Mouse (Mus musculus) hindbrain, embryonic 15.5 days (tissue): ENCODE data around the gene Mdga1. TPM values are rescaled to one million over a fixed set of nuclear protein-coding genes. Genes with fewer than 3 reads are reported as not detected.

Experiments used
- ATAC-seq: fragments of 200-750 bp; cut with Nextera tagmentation; 2 replicates; pipeline ENCODE4 v1.8.0; 2017; ENCODE audit warnings: low read depth, moderate number of reproducible peaks, moderate TSS enrichment; ENCODE audit not compliant: low FRiP score
- H3K27ac ChIP-seq: fragments of 300-500 bp; sonication (generic); replicated peaks from 2 replicates; pipeline ENCODE4 v1.5.1; 2015; ENCODE audit warnings: mild to moderate bottlenecking, inconsistent platforms
- H3K27me3 ChIP-seq: fragments of 300-500 bp; sonication (generic); 2 replicates; pipeline ENCODE4 v1.6.1; 2015; ENCODE audit warnings: control low read depth, inconsistent platforms
- H3K36me3 ChIP-seq: fragments of 300-500 bp; sonication (generic); 2 replicates; pipeline ENCODE4 v1.6.1; 2015; ENCODE audit warnings: control low read depth, inconsistent platforms
- H3K4me1 ChIP-seq: fragments of 300-500 bp; sonication (generic); replicated peaks from 2 replicates; pipeline ENCODE4 v1.6.1; 2015; ENCODE audit warnings: control low read depth, inconsistent platforms
- H3K4me2 ChIP-seq: fragments of 300-500 bp; sonication (generic); 2 replicates; pipeline ENCODE4 v1.6.1; 2015; ENCODE audit warnings: moderate library complexity, mild to moderate bottlenecking, inconsistent platforms
- H3K4me3 ChIP-seq: fragments of 300-500 bp; sonication (generic); 2 replicates; pipeline ENCODE4 v1.5.1; 2015; ENCODE audit warnings: mild to moderate bottlenecking, inconsistent platforms
- H3K9ac ChIP-seq: fragments of 300-500 bp; sonication (generic); 2 replicates; pipeline ENCODE4 v1.6.1; 2015; ENCODE audit warnings: inconsistent platforms
- H3K9me3 ChIP-seq: fragments of 300-500 bp; sonication (generic); 2 replicates; pipeline ENCODE4 v1.6.1; 2016; ENCODE audit warnings: control low read depth, inconsistent platforms
- WGBS: fragments of 180-500 bp; shearing (Covaris S2); methylation state at CpG from one replicate; pipeline ENCODE4 v1.1.7; 2015; 5-methylcytosine and 5-hydroxymethylcytosine counted together
- polyA plus RNA-seq: library from polyadenylated mRNA; unstranded; fragments of >200 nt; fragmentation: Nextera tagmentation; extraction: Ambion mirVana; gene quantifications from 2 replicates; pipeline ENCODE4 v1.2.1, GENCODE M21; 2015

Mdga1 gene
- polyA plus RNA-seq, 1 experiment from 2014 or later = 18.9 TPM

- no peak for ATAC-seq
- no peaks in the 10 kb centered on the region for H3K4me1 ChIP-seq
- no peak overlapping the region for H3K4me3 ChIP-seq
- H3K27ac ChIP-seq = no peak overlapping the region
- 92% methylated on average over 5 of the region's 5 CpGs for WGBS
- no peak overlapping the region for H3K4me2 ChIP-seq
- H3K9me3 ChIP-seq = no peaks in the 10 kb centered on the region
- no peak overlapping the region for H3K9ac ChIP-seq
- H3K27me3 ChIP-seq = no peaks in the 10 kb centered on the region
- no peaks in the 10 kb centered on the region for H3K36me3 ChIP-seq
These were observed 30.9 kb downstream of the Mdga1 start for GRCm38 (mm10) chr17:29939011-29939410.

GRCm38 (mm10) chr17:29937350-29937781, 32.5 kb downstream of the Mdga1 start:
- no peaks in the 10 kb centered on the region for H3K4me1 ChIP-seq
- H3K27ac ChIP-seq = no peak overlapping the region
- no peak overlapping the region for H3K9ac ChIP-seq
- H3K9me3 ChIP-seq = no peaks in the 10 kb centered on the region
- ATAC-seq = no peak
- no peaks in the 10 kb centered on the region for H3K36me3 ChIP-seq
- H3K4me2 ChIP-seq = no peak overlapping the region
- no peak overlapping the region for H3K4me3 ChIP-seq
- 62% methylated on average over 9 of the region's 9 CpGs for WGBS
- H3K27me3 ChIP-seq = no peaks in the 10 kb centered on the region

GRCm38 (mm10) chr17:29934133-29934851, 35.6 kb downstream of the Mdga1 start:
- Histone ChIP-seq H3K4me2 (no peak overlapping the region), H3K4me3 (no peak overlapping the region), H3K36me3 (no peaks in the 10 kb centered on the region), H3K4me1 (0 out of 2 replicates have a peak, but pooled peaks cover 8% of the 10 kb centered on the region), H3K9me3 (no peaks in the 10 kb centered on the region), H3K27me3 (no peaks in the 10 kb centered on the region), H3K9ac (no peak overlapping the region), H3K27ac (no peak overlapping the region)
- 90% methylated on average over 12 of the region's 12 CpGs for WGBS
- ATAC-seq = no peak

GRCm38 (mm10) chr17:29932753-29933152, 37.1 kb downstream of the Mdga1 start:
- Histone ChIP-seq H3K4me3 (no peak overlapping the region), H3K27ac (no peak overlapping the region), H3K9me3 (no peaks in the 10 kb centered on the region), H3K4me2 (no peak overlapping the region), H3K4me1 (0 out of 2 replicates have a peak, but pooled peaks cover 15% of the 10 kb centered on the region), H3K36me3 (no peaks in the 10 kb centered on the region), H3K9ac (no peak overlapping the region), H3K27me3 (no peaks in the 10 kb centered on the region)
- 83% methylated on average over 6 of the region's 6 CpGs for WGBS
- no peak for ATAC-seq

GRCm38 (mm10) chr17:29931224-29931945, 38.5 kb downstream of the Mdga1 start:
- H3K9ac ChIP-seq = no peak overlapping the region
- H3K4me3 ChIP-seq = no peak overlapping the region
- no peak overlapping the region for H3K4me2 ChIP-seq
- ATAC-seq = no peak
- no peaks in the 10 kb centered on the region for H3K27me3 ChIP-seq
- H3K36me3 ChIP-seq = no peaks in the 10 kb centered on the region
- H3K4me1 ChIP-seq = 0 out of 2 replicates have a peak, but pooled peaks cover 15% of the 10 kb centered on the region
- no peaks in the 10 kb centered on the region for H3K9me3 ChIP-seq
- H3K27ac ChIP-seq = 0 out of 2 replicates have a peak overlapping the region, but pooled peaks have one; percentile 14
- 69% methylated on average over 31 of the region's 31 CpGs for WGBS

GRCm38 (mm10) chr17:29928751-29929237, 41.1 kb downstream of the Mdga1 start:
- Histone ChIP-seq H3K27me3 (no peaks in the 10 kb centered on the region), H3K4me1 (0 out of 2 replicates have a peak, but pooled peaks cover 18% of the 10 kb centered on the region), H3K4me2 (no peak overlapping the region), H3K9ac (no peak overlapping the region), H3K4me3 (no peak overlapping the region), H3K36me3 (no peaks in the 10 kb centered on the region), H3K9me3 (no peaks in the 10 kb centered on the region), H3K27ac (no peak overlapping the region)
- 46% methylated on average over 16 of the region's 16 CpGs for WGBS
- no peak for ATAC-seq

- Histone ChIP-seq H3K4me1 (0 out of 2 replicates have a peak, but pooled peaks cover 16% of the 10 kb centered on the region), H3K9ac (no peak overlapping the region), H3K4me2 (no peak overlapping the region), H3K27me3 (no peaks in the 10 kb centered on the region), H3K9me3 (no peaks in the 10 kb centered on the region), H3K36me3 (no peaks in the 10 kb centered on the region), H3K27ac (no peak overlapping the region), H3K4me3 (no peak overlapping the region)
- ATAC-seq = no peak
- WGBS = 60% methylated on average over 26 of the region's 26 CpGs
These were observed 44.0 kb downstream of the Mdga1 start for GRCm38 (mm10) chr17:29925608-29926606.

GRCm38 (mm10) chr17:29920089-29920488, 49.8 kb downstream of the Mdga1 start:
- ATAC-seq = no peak
- Histone ChIP-seq H3K4me1 (peaks cover 29% of the 10 kb centered on the region), H3K9me3 (no peaks in the 10 kb centered on the region), H3K4me3 (no peak overlapping the region), H3K4me2 (no peak overlapping the region), H3K36me3 (no peaks in the 10 kb centered on the region), H3K27ac (peak overlapping the region; percentile 65), H3K27me3 (no peaks in the 10 kb centered on the region), H3K9ac (no peak overlapping the region)
- WGBS = 26% methylated on average over 5 of the region's 6 CpGs

GRCm38 (mm10) chr17:29919552-29919920, 50.4 kb downstream of the Mdga1 start:
- Histone ChIP-seq H3K36me3 (no peaks in the 10 kb centered on the region), H3K9ac (no peak overlapping the region), H3K27me3 (no peaks in the 10 kb centered on the region), H3K27ac (peak overlapping the region; percentile 65), H3K4me2 (no peak overlapping the region), H3K9me3 (no peaks in the 10 kb centered on the region), H3K4me3 (no peak overlapping the region), H3K4me1 (peaks cover 29% of the 10 kb centered on the region)
- peak; percentile 33; the same call in 1 of the 2 replicates for ATAC-seq
- 47% methylated on average over 3 of the region's 3 CpGs for WGBS

- H3K27me3 ChIP-seq = no peaks in the 10 kb centered on the region
- peaks cover 29% of the 10 kb centered on the region for H3K4me1 ChIP-seq
- H3K36me3 ChIP-seq = no peaks in the 10 kb centered on the region
- WGBS = 33% methylated on average over 13 of the region's 13 CpGs
- ATAC-seq = peak; percentile 77; the same call in 1 of the 2 replicates
- H3K9ac ChIP-seq = no peak overlapping the region
- H3K4me3 ChIP-seq = no peak overlapping the region
- H3K27ac ChIP-seq = peak overlapping the region; percentile 65
- no peaks in the 10 kb centered on the region for H3K9me3 ChIP-seq
- no peak overlapping the region for H3K4me2 ChIP-seq
These were observed 50.9 kb downstream of the Mdga1 start for GRCm38 (mm10) chr17:29918791-29919551.

GRCm38 (mm10) chr17:29916968-29917367, 52.9 kb downstream of the Mdga1 start:
- Histone ChIP-seq H3K9me3 (no peaks in the 10 kb centered on the region), H3K4me3 (no peak overlapping the region), H3K4me1 (peaks cover 29% of the 10 kb centered on the region), H3K4me2 (no peak overlapping the region), H3K36me3 (no peaks in the 10 kb centered on the region), H3K9ac (no peak overlapping the region), H3K27me3 (no peaks in the 10 kb centered on the region), H3K27ac (no peak overlapping the region)
- no peak for ATAC-seq
- 31% methylated on average over 3 of the region's 3 CpGs for WGBS
